Mouse (Mus musculus) neural tube, embryonic 11.5 days (tissue): Measurements from ENCODE around the gene Slc22a12. TPM values are rescaled to one million over a fixed set of nuclear protein-coding genes. Genes with fewer than 3 reads are reported as not detected.

Experiments used
- ATAC-seq: fragments of 200-750 bp; cut with Nextera tagmentation; 2 replicates; pipeline ENCODE4 v1.8.0; 2017; ENCODE audit warnings: moderate number of reproducible peaks, mild to moderate bottlenecking, moderate TSS enrichment, moderate library complexity; ENCODE audit not compliant: insufficient read depth, low FRiP score, low TSS enrichment
- DNase-seq: peaks from one replicate; pipeline ENCODE4 v3.0.0-alpha.2; 2015; ENCODE audit warnings: low spot score
- H3K27ac ChIP-seq: fragments of 300-500 bp; sonication (generic); 2 replicates; pipeline ENCODE4 v1.5.1; 2014; ENCODE audit warnings: low read depth, mild to moderate bottlenecking, low read length
- H3K27me3 ChIP-seq: fragments of 300-500 bp; sonication (generic); 2 replicates; pipeline ENCODE4 v1.6.1; 2014; ENCODE audit warnings: mild to moderate bottlenecking, low read length, mixed read lengths; ENCODE audit not compliant: control insufficient read depth, insufficient read depth
- H3K36me3 ChIP-seq: fragments of 300-500 bp; sonication (generic); 2 replicates; pipeline ENCODE4 v1.6.1; 2014; ENCODE audit warnings: mild to moderate bottlenecking, low read length, moderate library complexity, mixed read lengths; ENCODE audit not compliant: control insufficient read depth, insufficient read depth
- H3K4me1 ChIP-seq: fragments of 300-500 bp; sonication (generic); 2 replicates; pipeline ENCODE4 v1.6.1; 2014; ENCODE audit warnings: low read length, mixed read lengths; ENCODE audit not compliant: control insufficient read depth, insufficient read depth
- H3K4me2 ChIP-seq: fragments of 300-500 bp; sonication (generic); 2 replicates; pipeline ENCODE4 v1.6.1; 2014; ENCODE audit warnings: low read depth, mild to moderate bottlenecking, moderate library complexity
- H3K4me3 ChIP-seq: fragments of 300-500 bp; sonication (generic); 2 replicates; pipeline ENCODE4 v1.5.1; 2014; ENCODE audit warnings: low read depth, low read length
- H3K9ac ChIP-seq: fragments of 300-500 bp; sonication (generic); 2 replicates; pipeline ENCODE4 v1.6.1; 2014; ENCODE audit warnings: mild to moderate bottlenecking, low read length
- H3K9me3 ChIP-seq: fragments of 300-500 bp; sonication (generic); 2 replicates; pipeline ENCODE4 v1.6.1; 2016; ENCODE audit warnings: low read length; ENCODE audit not compliant: control insufficient read depth
- WGBS: fragments of 180-500 bp; shearing (Covaris S2); extraction: QIAGEN DNeasy Blood & Tissue Kit; methylation state at CpG from one replicate; pipeline ENCODE4 v1.1.7; 2014; 5-methylcytosine and 5-hydroxymethylcytosine counted together
- polyA plus RNA-seq: library from polyadenylated mRNA; unstranded; fragments of >200 nt; fragmentation: Nextera tagmentation; extraction: Ambion mirVana; gene quantifications from 2 replicates; pipeline ENCODE4 v1.2.1, GENCODE M21; 2014

The Slc22a12 gene
- polyA plus RNA-seq, 1 experiment from 2014 or later = not detected

DNA sequence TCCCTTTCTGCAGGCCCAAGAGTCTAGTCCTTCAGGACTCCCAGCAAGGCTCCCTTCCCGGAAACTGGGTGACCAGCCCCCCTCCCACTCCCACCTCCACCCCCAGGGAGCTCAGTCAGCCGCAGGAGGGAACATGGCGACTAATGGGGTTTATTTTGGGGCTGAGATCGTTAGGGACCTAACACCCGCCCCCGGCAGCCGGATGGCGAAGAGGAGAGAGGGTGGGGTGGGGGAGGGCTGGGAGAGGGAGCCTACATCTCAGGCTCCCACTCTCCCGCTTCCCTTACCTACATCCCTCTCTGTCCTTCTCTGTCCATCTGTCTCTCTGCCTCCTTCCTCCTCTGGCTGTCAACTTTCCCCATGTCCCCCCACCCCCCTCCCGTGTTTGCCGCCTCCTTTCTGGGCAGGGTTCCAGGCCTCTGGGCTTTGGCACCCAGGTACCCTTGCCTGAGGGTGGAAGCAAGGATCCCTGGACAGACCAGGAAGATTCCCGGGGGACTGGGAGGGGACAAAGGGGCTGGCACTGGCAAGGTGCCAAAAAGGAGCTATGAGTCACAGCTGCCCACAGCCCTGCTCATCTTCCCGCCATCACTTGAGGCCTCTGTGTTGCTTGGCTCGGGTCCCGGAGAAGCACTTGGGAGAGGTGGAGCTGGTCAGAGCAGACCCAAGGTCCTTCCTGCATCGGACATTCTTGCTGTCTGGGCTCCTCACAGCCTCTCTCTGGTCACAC lies 38.7 kb downstream of the Slc22a12 start:
- Histone ChIP-seq H3K4me1 (peaks cover 34% of the 10 kb centered on the region), H3K4me3 (no peak overlapping the region), H3K9me3 (no peaks in the 10 kb centered on the region), H3K27ac (no peak overlapping the region), H3K27me3 (peaks cover 10% of the 10 kb centered on the region), H3K4me2 (peak overlapping the region; percentile 5; the same call in 1 of the 2 replicates), H3K9ac (no peak overlapping the region; the same call in 1 of the 2 replicates), H3K36me3 (peaks cover 3% of the 10 kb centered on the region; the same call in 1 of the 2 replicates)
- ATAC-seq (no peak), DNase-seq (no peak)
- WGBS = 47% methylated on average over 15 of the region's 16 CpGs

DNA sequence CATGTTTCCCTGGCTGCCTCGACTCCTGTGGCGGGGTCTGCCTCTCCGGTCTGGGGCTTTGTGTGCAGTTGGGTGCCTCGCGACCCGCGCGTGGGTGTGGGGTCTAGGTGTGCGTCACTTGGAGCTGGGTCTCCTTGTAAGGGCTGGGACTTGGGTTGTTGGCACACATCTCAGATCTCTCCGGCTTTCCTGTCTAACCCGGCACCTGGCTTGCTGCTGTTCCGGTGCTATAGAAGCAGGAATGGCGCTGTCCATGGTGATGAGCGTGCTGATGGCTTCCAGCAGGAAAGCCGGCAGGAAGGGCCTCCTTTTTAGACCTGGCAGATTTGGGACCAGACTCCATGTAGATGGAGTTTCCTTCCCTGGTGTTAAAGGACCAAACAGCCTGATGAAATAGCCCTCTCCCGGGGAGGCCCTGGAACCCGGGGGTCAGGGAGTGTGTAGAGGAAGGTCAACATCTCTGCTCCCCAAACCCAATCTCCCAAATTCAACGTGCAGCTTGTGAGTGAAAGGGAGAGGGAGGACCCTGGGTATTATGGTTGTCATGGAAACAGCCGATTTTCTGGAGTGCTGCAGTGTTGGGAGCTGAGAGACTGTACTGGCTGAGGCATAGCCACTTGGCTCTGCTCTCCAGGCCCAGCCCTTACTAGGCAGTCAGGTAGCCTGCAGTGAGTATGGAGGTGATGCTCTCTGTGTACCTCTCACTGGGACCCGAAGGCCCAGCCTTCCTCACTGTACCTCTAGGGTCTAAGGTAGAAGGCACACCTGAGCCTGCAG lies 40.1 kb downstream of the Slc22a12 start:
- Histone ChIP-seq H3K4me1 (peaks cover 35% of the 10 kb centered on the region), H3K9me3 (no peaks in the 10 kb centered on the region), H3K9ac (peak overlapping the region; percentile 63), H3K4me2 (peak overlapping the region; percentile 94), H3K36me3 (peaks cover 3% of the 10 kb centered on the region; the same call in 1 of the 2 replicates), H3K4me3 (peak overlapping the region; percentile 37), H3K27ac (peak overlapping the region; percentile 93), H3K27me3 (peaks cover 23% of the 10 kb centered on the region)
- 4% methylated on average over 20 of the region's 20 CpGs for WGBS
- ATAC-seq (peak; percentile 32; the same call in 1 of the 2 replicates), DNase-seq (peak; percentile 78)

DNA sequence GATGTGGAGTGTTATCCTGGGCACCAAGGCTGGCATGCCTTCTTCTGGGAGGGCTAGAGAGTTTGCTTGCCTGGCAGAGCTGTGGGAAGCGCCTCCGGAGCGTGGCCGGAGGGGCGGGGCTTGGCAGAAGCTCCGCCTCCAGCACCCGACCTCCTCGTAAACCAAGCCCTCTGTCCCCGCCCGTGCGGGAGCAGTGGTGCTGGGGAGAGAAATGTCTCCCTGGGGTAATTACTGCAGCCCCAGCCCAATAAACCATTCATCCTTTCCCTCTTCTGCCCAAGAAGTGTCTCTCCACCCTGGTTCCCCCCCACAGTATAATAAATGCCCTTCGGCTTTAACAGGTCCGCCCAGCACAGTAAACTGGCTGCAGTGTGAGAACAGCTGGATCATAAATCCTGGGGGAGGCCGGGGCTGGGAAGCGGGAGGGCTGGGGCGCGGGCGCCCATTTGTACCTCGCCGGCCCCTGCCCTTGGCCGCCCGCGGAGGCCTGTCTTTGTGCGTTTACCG lies 40.7 kb downstream of the Slc22a12 start:
- peaks cover 3% of the 10 kb centered on the region; the same call in 1 of the 2 replicates for H3K36me3 ChIP-seq
- H3K27me3 ChIP-seq = peaks cover 23% of the 10 kb centered on the region
- H3K4me3 ChIP-seq = peak overlapping the region; percentile 37
- H3K4me2 ChIP-seq = peak overlapping the region; percentile 94
- H3K27ac ChIP-seq = peak overlapping the region; percentile 93
- ATAC-seq (peak; percentile 66), DNase-seq (peak; percentile 89)
- 1% methylated on average over 23 of the region's 25 CpGs for WGBS
- no peaks in the 10 kb centered on the region for H3K9me3 ChIP-seq
- H3K4me1 ChIP-seq = peaks cover 35% of the 10 kb centered on the region
- H3K9ac ChIP-seq = peak overlapping the region; percentile 63

DNA sequence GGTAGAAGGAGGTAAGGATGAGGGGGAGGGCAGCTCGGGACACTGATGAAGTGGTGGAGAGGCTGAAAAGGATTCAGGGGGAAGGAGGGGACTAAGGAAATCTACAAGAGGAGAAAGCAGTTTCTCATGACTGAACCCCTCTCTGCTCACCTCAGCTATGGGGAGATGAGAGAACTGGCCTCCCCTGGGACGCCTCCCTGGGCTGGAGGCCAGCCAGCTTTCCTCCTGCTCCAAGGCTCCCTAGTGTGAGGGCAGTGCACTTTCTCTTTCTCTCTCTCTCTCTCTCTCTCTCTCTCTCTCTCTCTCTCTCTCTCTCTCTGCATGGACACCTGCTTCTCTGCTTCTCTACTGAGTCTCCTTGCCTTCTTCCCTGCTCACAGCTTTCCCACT lies 42.2 kb downstream of the Slc22a12 start:
- Histone ChIP-seq H3K27ac (no peak overlapping the region), H3K4me2 (peak overlapping the region; percentile 94), H3K27me3 (peaks cover 23% of the 10 kb centered on the region), H3K9ac (no peak overlapping the region), H3K9me3 (no peaks in the 10 kb centered on the region), H3K4me1 (peaks cover 44% of the 10 kb centered on the region), H3K36me3 (peaks cover 2% of the 10 kb centered on the region; the same call in 1 of the 2 replicates), H3K4me3 (peak overlapping the region; percentile 87)
- 25% methylated on average over 2 of the region's 2 CpGs for WGBS
- DNase-seq = no peak
- ATAC-seq = no peak

DNA sequence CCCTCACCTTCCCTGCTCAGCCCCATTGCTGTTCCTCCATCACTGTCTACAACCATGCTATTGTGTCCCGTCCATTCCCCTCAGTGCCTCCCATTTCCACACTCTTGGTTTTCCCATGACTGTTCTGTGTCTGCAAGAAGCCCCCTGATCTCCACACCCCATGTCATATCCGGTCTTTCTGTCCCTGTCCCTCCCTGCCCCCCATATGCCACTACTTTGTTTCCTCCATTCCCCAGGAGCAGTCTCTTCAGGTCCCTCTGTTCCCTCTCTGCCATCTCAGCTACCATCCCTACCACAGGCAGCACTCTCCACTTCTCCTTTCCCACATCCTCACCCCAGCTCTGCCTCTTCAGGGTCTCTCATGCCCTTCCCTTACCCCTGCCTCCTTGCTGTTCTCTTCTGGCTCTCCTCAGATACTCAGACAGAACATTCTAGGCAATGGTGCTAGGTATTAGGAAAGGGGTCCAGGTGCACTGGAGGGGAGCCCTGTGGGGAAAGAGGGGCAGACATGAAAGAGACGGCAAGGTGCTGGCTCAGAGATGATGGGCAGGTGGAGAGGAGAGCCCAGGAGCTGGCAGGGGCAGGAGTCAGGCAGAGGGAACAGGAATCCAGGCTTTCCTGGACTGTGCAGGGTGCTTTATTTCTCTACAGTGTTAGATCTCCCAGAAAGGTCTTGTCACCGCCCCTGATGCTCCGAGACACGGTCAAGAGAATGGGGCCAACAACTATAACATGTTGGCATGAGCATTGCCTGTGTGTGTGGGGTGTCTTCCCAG lies 42.8 kb downstream of the Slc22a12 start:
- 54% methylated on average over 6 of the region's 6 CpGs for WGBS
- Histone ChIP-seq H3K36me3 (no peaks in the 10 kb centered on the region), H3K27ac (peak overlapping the region; percentile 49; the same call in 1 of the 2 replicates), H3K4me1 (peaks cover 44% of the 10 kb centered on the region), H3K4me3 (peak overlapping the region; percentile 87), H3K9me3 (no peaks in the 10 kb centered on the region), H3K9ac (peak overlapping the region; percentile 92), H3K27me3 (peaks cover 25% of the 10 kb centered on the region), H3K4me2 (peak overlapping the region; percentile 94)
- no peak for ATAC-seq
- DNase-seq = no peak

DNA sequence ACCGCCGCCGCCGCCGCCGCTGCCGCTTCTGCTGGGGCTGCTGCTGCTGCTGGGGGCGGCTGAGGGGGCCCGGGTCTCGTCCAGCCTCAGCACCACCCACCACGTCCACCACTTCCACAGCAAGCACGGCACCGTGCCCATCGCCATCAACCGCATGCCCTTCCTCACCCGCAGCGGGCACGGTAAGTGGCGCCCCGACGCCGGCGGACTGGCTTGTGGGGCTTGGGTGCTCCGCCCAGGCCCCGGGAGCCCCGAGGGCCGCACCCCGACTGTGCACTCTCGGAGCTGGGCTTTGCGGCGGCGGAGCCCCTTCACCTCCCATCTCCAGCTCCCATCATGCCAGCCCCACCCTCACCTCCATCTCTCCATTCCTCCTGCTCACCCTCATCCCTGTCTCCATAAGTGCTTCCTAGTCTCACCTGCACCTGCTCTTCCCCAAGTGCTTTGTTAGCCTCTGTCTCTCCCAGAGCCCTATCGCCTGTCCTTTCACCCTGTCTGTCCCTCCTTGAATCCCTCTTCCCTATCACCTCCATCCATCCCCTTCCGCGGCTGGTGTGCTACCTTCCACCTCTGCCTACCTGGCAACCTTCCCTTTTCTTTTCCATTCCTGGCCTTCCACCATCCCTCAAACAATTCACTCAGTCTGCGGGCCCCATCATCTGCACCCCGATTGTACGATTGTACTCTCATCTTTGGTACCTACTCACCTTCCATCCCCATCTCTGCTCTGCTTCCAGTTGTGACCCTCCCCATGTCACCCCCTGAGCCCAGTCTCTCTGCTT lies 44.3 kb downstream of the Slc22a12 start:
- no peaks in the 10 kb centered on the region for H3K36me3 ChIP-seq
- H3K27ac ChIP-seq = peak overlapping the region; percentile 88
- peak overlapping the region; percentile 92 for H3K9ac ChIP-seq
- H3K4me1 ChIP-seq = peaks cover 36% of the 10 kb centered on the region
- H3K9me3 ChIP-seq = no peaks in the 10 kb centered on the region
- DNase-seq (no peak), ATAC-seq (no peak)
- peak overlapping the region; percentile 87 for H3K4me3 ChIP-seq
- H3K27me3 ChIP-seq = peaks cover 28% of the 10 kb centered on the region
- peak overlapping the region; percentile 94 for H3K4me2 ChIP-seq
- 9% methylated on average over 19 of the region's 38 CpGs for WGBS

DNA sequence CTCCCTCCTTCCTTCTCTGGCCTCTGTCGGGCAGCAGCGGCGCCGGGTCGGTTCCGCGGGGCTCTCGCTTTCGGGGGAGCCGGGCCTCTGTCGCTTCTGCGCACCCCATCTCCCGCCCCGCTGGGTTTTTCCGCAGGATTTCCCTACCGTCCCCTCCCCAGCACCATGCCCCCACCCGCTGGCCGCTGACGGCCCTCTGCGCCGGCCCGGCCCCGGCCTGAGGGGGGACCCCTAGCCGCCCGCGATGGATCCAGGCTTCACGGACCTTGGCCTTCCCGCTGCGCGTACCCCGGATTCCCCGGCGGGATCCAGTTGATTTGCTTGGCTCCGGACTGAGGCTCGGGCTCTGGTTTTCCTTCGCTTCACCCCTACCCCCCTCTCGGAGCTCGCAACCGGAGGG lies 45.0 kb downstream of the Slc22a12 start:
- H3K4me3 ChIP-seq = peak overlapping the region; percentile 87
- WGBS = 1% methylated on average over 36 of the region's 39 CpGs
- no peaks in the 10 kb centered on the region for H3K36me3 ChIP-seq
- peak overlapping the region; percentile 92 for H3K9ac ChIP-seq
- peak overlapping the region; percentile 94 for H3K4me2 ChIP-seq
- no peak for DNase-seq
- H3K27ac ChIP-seq = peak overlapping the region; percentile 88
- peak; percentile 21; the same call in 1 of the 2 replicates for ATAC-seq
- peaks cover 28% of the 10 kb centered on the region for H3K4me1 ChIP-seq
- H3K27me3 ChIP-seq = peaks cover 28% of the 10 kb centered on the region
- H3K9me3 ChIP-seq = no peaks in the 10 kb centered on the region
